Mouse (Mus musculus): ENCODE results near the gene Esr1.

DNA sequence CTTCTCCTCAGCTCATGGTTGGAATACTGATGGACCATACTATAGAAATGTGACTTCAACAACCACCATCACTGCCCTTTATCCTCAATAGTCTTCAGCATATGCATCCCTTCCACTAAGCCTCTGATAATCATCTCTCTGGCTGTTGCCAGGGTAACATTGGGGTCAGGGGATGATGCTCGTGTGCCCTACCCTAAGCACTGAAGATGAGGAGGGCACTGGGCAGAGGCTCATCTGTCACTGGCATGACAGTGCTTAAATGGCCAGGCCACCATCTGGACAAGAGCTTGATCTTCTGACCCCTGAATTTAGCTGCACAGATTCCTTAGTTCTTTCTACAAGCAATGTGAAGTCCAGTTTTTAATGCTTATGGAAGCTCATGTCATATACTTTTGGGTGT, 405.8 kb downstream of the Esr1 start:
- no peak for TF ChIP-seq CTCF (IDR thresholded peaks at IDR 0.05; ENCODE audit: control insufficient read depth, insufficient read depth, insufficient read length)
- TF ChIP-seq CEBPB (IDR thresholded peaks at IDR 0.05; ENCODE audit: low read depth): no peak
- TF ChIP-seq FOSL1 (IDR thresholded peaks at IDR 0.05; ENCODE audit: insufficient read depth, low read length, poor library complexity, severe bottlenecking): no peak
- TF ChIP-seq MAX (IDR thresholded peaks at IDR 0.05): no peak
